Mouse (Mus musculus) limb, embryonic 15.5 days (tissue): ENCODE data around the gene Ccz1. TPM values are rescaled to one million over a fixed set of nuclear protein-coding genes. Genes with fewer than 3 reads are reported as not detected.

Experiments used
- ATAC-seq: fragments of 200-750 bp; cut with Nextera tagmentation; 2 replicates; pipeline ENCODE4 v1.8.0; 2017; ENCODE audit warnings: low read depth, moderate TSS enrichment; ENCODE audit not compliant: insufficient number of reproducible peaks, low FRiP score, low TSS enrichment
- H3K27ac ChIP-seq: fragments of 300-500 bp; sonication (generic); 2 replicates; pipeline ENCODE4 v1.5.1; 2015; ENCODE audit warnings: moderate library complexity, mild to moderate bottlenecking, inconsistent platforms
- H3K27me3 ChIP-seq: fragments of 300-500 bp; sonication (generic); 2 replicates; pipeline ENCODE4 v1.6.1; 2015; ENCODE audit warnings: inconsistent platforms
- H3K36me3 ChIP-seq: fragments of 300-500 bp; sonication (generic); 2 replicates; pipeline ENCODE4 v1.6.1; 2015; ENCODE audit warnings: inconsistent platforms
- H3K4me1 ChIP-seq: fragments of 300-500 bp; sonication (generic); 2 replicates; pipeline ENCODE4 v1.6.1; 2015; ENCODE audit warnings: inconsistent platforms
- H3K4me2 ChIP-seq: fragments of 300-500 bp; sonication (generic); 2 replicates; pipeline ENCODE4 v1.6.1; 2015; ENCODE audit warnings: mild to moderate bottlenecking, inconsistent platforms
- H3K4me3 ChIP-seq: fragments of 300-500 bp; sonication (generic); 2 replicates; pipeline ENCODE4 v1.5.1; 2015; ENCODE audit warnings: mild to moderate bottlenecking, inconsistent platforms
- H3K9ac ChIP-seq: fragments of 300-500 bp; sonication (generic); 2 replicates; pipeline ENCODE4 v1.6.1; 2015; ENCODE audit warnings: inconsistent platforms
- H3K9me3 ChIP-seq: fragments of 300-500 bp; sonication (generic); 2 replicates; pipeline ENCODE4 v1.6.1; 2016; ENCODE audit warnings: inconsistent platforms
- WGBS: fragments of 180-500 bp; shearing (Covaris S2); methylation state at CpG from one replicate; pipeline ENCODE4 v1.1.7; 2015; 5-methylcytosine and 5-hydroxymethylcytosine counted together
- polyA plus RNA-seq: library from polyadenylated mRNA; unstranded; fragments of >200 nt; fragmentation: Nextera tagmentation; extraction: Ambion mirVana; gene quantifications from 2 replicates; pipeline ENCODE4 v1.2.1, GENCODE M21; 2015

The Ccz1 gene
- polyA plus RNA-seq: 63.2 and 66.8 TPM in 2 replicates

- WGBS: 3% methylated on average over 47 of the region's 47 CpGs
- no peaks in the 10 kb centered on the region for H3K9me3 ChIP-seq
- ATAC-seq: peak; percentile 94
- no peaks in the 10 kb centered on the region; the same call in 1 of the 2 replicates for H3K4me1 ChIP-seq
- H3K4me3 ChIP-seq: peak within 1 kb of the TSS; percentile 98
- H3K36me3 ChIP-seq: peaks cover 23% of the 10 kb centered on the region
- H3K27me3 ChIP-seq: no peaks in the 10 kb centered on the region
- H3K9ac ChIP-seq: peak within 1 kb of the TSS; percentile 85
- peak within 1 kb of the TSS; percentile 89 for H3K27ac ChIP-seq
- peak within 1 kb of the TSS; percentile 42 for H3K4me2 ChIP-seq
These were observed at the start of gene Ccz1 for GRCm38 (mm10) chr5:144014551-144015311. Ccz1 (minus strand) TSS chr5:144014877.

GRCm38 (mm10) chr5:144064093-144064492 is 49.4 kb upstream of the Ccz1 start:
- no peak overlapping the region for H3K4me2 ChIP-seq
- H3K4me1 ChIP-seq: no peaks in the 10 kb centered on the region
- H3K27ac ChIP-seq: no peak overlapping the region
- 69% methylated on average over 5 of the region's 5 CpGs for WGBS
- no peaks in the 10 kb centered on the region for H3K36me3 ChIP-seq
- H3K9ac ChIP-seq: no peak overlapping the region
- no peak overlapping the region for H3K4me3 ChIP-seq
- no peak for ATAC-seq
- H3K9me3 ChIP-seq: no peaks in the 10 kb centered on the region
- no peaks in the 10 kb centered on the region for H3K27me3 ChIP-seq

- Histone ChIP-seq H3K36me3 (no peaks in the 10 kb centered on the region), H3K27me3 (no peaks in the 10 kb centered on the region), H3K4me2 (no peak overlapping the region), H3K9ac (no peak overlapping the region), H3K9me3 (no peaks in the 10 kb centered on the region), H3K4me3 (no peak overlapping the region), H3K4me1 (no peaks in the 10 kb centered on the region), H3K27ac (no peak overlapping the region)
- 88% methylated on average over 6 of the region's 6 CpGs for WGBS
- no peak for ATAC-seq
These were observed 39.7 kb upstream of the Ccz1 start for GRCm38 (mm10) chr5:144054340-144054739.

- H3K4me2 ChIP-seq: no peak overlapping the region
- no peak overlapping the region for H3K9ac ChIP-seq
- no peak overlapping the region for H3K4me3 ChIP-seq
- no peak for ATAC-seq
- H3K36me3 ChIP-seq: no peaks in the 10 kb centered on the region
- H3K27me3 ChIP-seq: no peaks in the 10 kb centered on the region
- H3K4me1 ChIP-seq: no peaks in the 10 kb centered on the region
- WGBS: 44% methylated on average over 3 of the region's 3 CpGs
- H3K27ac ChIP-seq: no peak overlapping the region
- H3K9me3 ChIP-seq: no peaks in the 10 kb centered on the region
These were observed 38.8 kb upstream of the Ccz1 start for GRCm38 (mm10) chr5:144053450-144053849.

- H3K9ac ChIP-seq: no peak overlapping the region
- no peaks in the 10 kb centered on the region for H3K4me1 ChIP-seq
- no peak overlapping the region for H3K27ac ChIP-seq
- no peak overlapping the region for H3K4me2 ChIP-seq
- no peaks in the 10 kb centered on the region for H3K36me3 ChIP-seq
- H3K4me3 ChIP-seq: no peak overlapping the region
- H3K27me3 ChIP-seq: no peaks in the 10 kb centered on the region
- ATAC-seq: no peak
- H3K9me3 ChIP-seq: no peaks in the 10 kb centered on the region
These were observed 36.6 kb upstream of the Ccz1 start for GRCm38 (mm10) chr5:144051268-144051667.

GRCm38 (mm10) chr5:144049881-144050280 is 35.2 kb upstream of the Ccz1 start:
- Histone ChIP-seq H3K9ac (no peak overlapping the region), H3K4me2 (no peak overlapping the region), H3K4me1 (no peaks in the 10 kb centered on the region), H3K27ac (no peak overlapping the region), H3K9me3 (no peaks in the 10 kb centered on the region), H3K36me3 (no peaks in the 10 kb centered on the region), H3K27me3 (no peaks in the 10 kb centered on the region), H3K4me3 (no peak overlapping the region)
- WGBS: 63% methylated on average over 3 of the region's 3 CpGs
- no peak for ATAC-seq

GRCm38 (mm10) chr5:144047324-144047723 is 32.6 kb upstream of the Ccz1 start:
- 52% methylated on average over 13 of the region's 13 CpGs for WGBS
- Histone ChIP-seq H3K27me3 (no peaks in the 10 kb centered on the region), H3K36me3 (no peaks in the 10 kb centered on the region), H3K27ac (no peak overlapping the region), H3K4me1 (no peaks in the 10 kb centered on the region), H3K9me3 (no peaks in the 10 kb centered on the region), H3K4me2 (no peak overlapping the region), H3K9ac (no peak overlapping the region), H3K4me3 (no peak overlapping the region)
- ATAC-seq: no peak

GRCm38 (mm10) chr5:144043166-144043565 is 28.5 kb upstream of the Ccz1 start:
- no peak overlapping the region for H3K4me3 ChIP-seq
- no peak for ATAC-seq
- H3K27ac ChIP-seq: no peak overlapping the region
- no peak overlapping the region for H3K9ac ChIP-seq
- no peaks in the 10 kb centered on the region for H3K27me3 ChIP-seq
- H3K9me3 ChIP-seq: no peaks in the 10 kb centered on the region
- H3K36me3 ChIP-seq: no peaks in the 10 kb centered on the region
- 90% methylated on average over 11 of the region's 11 CpGs for whole genome bisulfite sequencing
- H3K4me1 ChIP-seq: no peaks in the 10 kb centered on the region
- no peak overlapping the region for H3K4me2 ChIP-seq

- no peak overlapping the region for H3K4me3 ChIP-seq
- no peak for ATAC-seq
- H3K4me2 ChIP-seq: peak overlapping the region; percentile 22; the same call in 1 of the 2 replicates
- no peaks in the 10 kb centered on the region for H3K27me3 ChIP-seq
- no peaks in the 10 kb centered on the region for H3K9me3 ChIP-seq
- H3K4me1 ChIP-seq: no peaks in the 10 kb centered on the region
- no peak overlapping the region for H3K27ac ChIP-seq
- 49% methylated on average over 11 of the region's 11 CpGs for WGBS
- H3K36me3 ChIP-seq: no peaks in the 10 kb centered on the region
- H3K9ac ChIP-seq: no peak overlapping the region
These were observed 26.2 kb upstream of the Ccz1 start for GRCm38 (mm10) chr5:144040720-144041364.

- no peaks in the 10 kb centered on the region for H3K4me1 ChIP-seq
- H3K4me2 ChIP-seq: no peak overlapping the region
- WGBS: 91% methylated on average over 5 of the region's 5 CpGs
- H3K27me3 ChIP-seq: no peaks in the 10 kb centered on the region
- H3K36me3 ChIP-seq: no peaks in the 10 kb centered on the region
- no peak overlapping the region for H3K27ac ChIP-seq
- no peaks in the 10 kb centered on the region for H3K9me3 ChIP-seq
- H3K4me3 ChIP-seq: no peak overlapping the region
- no peak overlapping the region for H3K9ac ChIP-seq
- no peak for ATAC-seq
These were observed 25.2 kb upstream of the Ccz1 start for GRCm38 (mm10) chr5:144039886-144040285.

GRCm38 (mm10) chr5:144039156-144039675 is 24.5 kb upstream of the Ccz1 start:
- WGBS: 77% methylated on average over 9 of the region's 9 CpGs
- H3K4me2 ChIP-seq: no peak overlapping the region
- no peak for ATAC-seq

GRCm38 (mm10) chr5:144036952-144037351 is 22.3 kb upstream of the Ccz1 start:
- Histone ChIP-seq H3K4me2 (no peak overlapping the region), H3K36me3 (no peaks in the 10 kb centered on the region), H3K27ac (no peak overlapping the region), H3K9ac (no peak overlapping the region), H3K27me3 (no peaks in the 10 kb centered on the region), H3K4me3 (no peak overlapping the region), H3K4me1 (no peaks in the 10 kb centered on the region), H3K9me3 (no peaks in the 10 kb centered on the region)
- WGBS: 47% methylated on average over 17 of the region's 17 CpGs
- no peak for ATAC-seq

More at GRCm38 (mm10) chr5:144039156-144039675, 24.5 kb upstream of the Ccz1 start:
- H3K36me3 ChIP-seq: no peaks in the 10 kb centered on the region
- H3K4me3 ChIP-seq: no peak overlapping the region
- H3K9me3 ChIP-seq: no peaks in the 10 kb centered on the region
- no peak overlapping the region for H3K27ac ChIP-seq
- H3K4me1 ChIP-seq: no peaks in the 10 kb centered on the region
- H3K9ac ChIP-seq: no peak overlapping the region
- no peaks in the 10 kb centered on the region for H3K27me3 ChIP-seq
